Mouse (Mus musculus): ENCODE results near the gene Cenpu. TPM values are rescaled to one million over a fixed set of nuclear protein-coding genes. Genes with fewer than 3 reads are reported as not detected.

Gene Cenpu
- polyA plus RNA-seq, 1 experiment from 2014 or later = 7.6 TPM

DNA sequence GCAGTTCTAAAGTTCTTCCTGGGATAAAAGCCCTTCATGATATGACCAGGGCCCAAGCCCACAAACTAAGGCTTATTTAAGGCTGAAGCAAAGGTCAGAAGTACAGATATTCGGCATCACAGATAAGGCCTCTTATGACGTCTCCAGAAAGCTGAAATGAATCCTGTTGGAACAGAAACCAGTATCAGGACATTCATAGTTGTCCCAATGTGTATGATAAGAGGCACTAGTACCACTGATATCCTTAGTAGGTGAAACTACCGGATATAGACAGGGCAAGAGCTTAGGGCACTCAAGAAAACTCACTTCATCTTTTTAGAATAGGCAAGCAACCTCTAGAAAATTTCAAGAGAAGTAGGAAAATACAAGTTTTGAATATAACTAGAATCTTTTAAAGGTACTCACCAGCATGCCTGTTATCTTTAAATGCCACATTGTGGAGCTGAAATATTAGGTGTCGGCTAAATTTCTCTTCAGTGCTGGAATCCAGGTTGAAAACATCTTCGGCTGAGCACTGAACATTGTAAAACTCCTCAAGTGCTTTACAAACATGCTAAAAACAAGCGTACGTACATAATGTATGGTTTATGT, 47.6 kb downstream of the Cenpu start:
- no peak overlapping the region for H3K4me2 ChIP-seq (replicated peaks; ENCODE audit: low read depth)
- no peaks in the 10 kb centered on the region for H3K9me3 ChIP-seq (ENCODE audit: control insufficient read depth)
- H3K9ac ChIP-seq (ENCODE audit: low read depth, low read length) = no peak overlapping the region
- 67% methylated on average over 7 of the region's 7 CpGs for WGBS
- H3K27ac ChIP-seq (ENCODE audit: low read depth, low read length) = 0 out of 2 replicates have a peak overlapping the region, but pooled peaks have one; percentile 1
- no peaks in the 10 kb centered on the region for H3K27me3 ChIP-seq (replicated peaks; ENCODE audit: control insufficient read depth, insufficient read depth, low read length)
- no peaks in the 10 kb centered on the region for H3K36me3 ChIP-seq (ENCODE audit: control insufficient read depth, insufficient read depth)
- no peak overlapping the region for H3K4me3 ChIP-seq (ENCODE audit: low read depth, low read length)
- no peak for TF ChIP-seq CTCF (IDR thresholded peaks at IDR 0.05; ENCODE audit: low read depth)
- peaks cover 3% of the 10 kb centered on the region; the same call in 1 of the 2 replicates for H3K4me1 ChIP-seq (replicated peaks; ENCODE audit: control insufficient read depth, insufficient read depth, low read length)
- ATAC-seq = peak; percentile 31; the same call in 1 of the 2 replicates

DNA sequence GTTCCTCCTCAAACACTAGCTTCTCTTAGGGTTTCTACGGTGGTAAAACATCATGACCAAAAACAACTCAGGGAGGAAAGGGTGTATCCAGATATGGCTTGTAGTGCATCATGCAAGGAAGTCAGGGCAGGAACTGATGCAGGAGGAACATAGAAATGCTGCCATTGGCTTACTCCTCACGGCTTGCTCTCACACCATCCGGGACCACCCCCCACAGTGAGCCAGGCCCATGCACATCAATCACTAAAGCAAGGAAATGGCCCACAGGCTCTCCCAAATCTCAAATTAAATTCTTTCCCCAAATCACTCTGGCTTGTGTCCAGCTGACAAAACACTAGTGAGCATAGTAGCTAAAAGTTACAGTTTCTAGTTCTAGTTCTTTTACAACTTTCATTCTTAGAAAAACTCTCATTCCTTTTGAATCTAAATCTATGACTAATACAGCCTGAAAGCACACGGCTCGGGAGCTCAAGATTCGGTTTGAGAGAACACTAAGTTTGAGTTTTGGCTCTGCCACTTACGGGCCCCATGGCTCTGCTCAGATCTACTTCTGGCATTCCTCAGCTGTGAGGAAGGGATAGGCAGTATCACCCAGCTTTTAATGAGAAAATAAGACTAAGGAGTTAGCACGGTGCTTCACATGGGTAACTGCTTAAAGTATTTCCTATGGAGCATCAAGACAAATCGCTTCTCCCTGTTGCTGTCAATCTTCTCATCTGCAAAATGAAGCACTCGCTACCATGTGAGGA, 49.3 kb downstream of the Cenpu start:
- no peaks in the 10 kb centered on the region for H3K27me3 ChIP-seq (replicated peaks; ENCODE audit: control insufficient read depth, insufficient read depth, low read length)
- peaks cover 14% of the 10 kb centered on the region; the same call in 1 of the 2 replicates for H3K36me3 ChIP-seq (ENCODE audit: control insufficient read depth, insufficient read depth)
- H3K4me3 ChIP-seq (ENCODE audit: low read depth, low read length) = no peak overlapping the region
- ATAC-seq = no peak
- no peak overlapping the region for H3K27ac ChIP-seq (ENCODE audit: low read depth, low read length)
- no peak overlapping the region for H3K9ac ChIP-seq (ENCODE audit: low read depth, low read length)
- H3K4me1 ChIP-seq (replicated peaks; ENCODE audit: control insufficient read depth, insufficient read depth, low read length) = peaks cover 3% of the 10 kb centered on the region; the same call in 1 of the 2 replicates
- no peaks in the 10 kb centered on the region for H3K9me3 ChIP-seq (ENCODE audit: control insufficient read depth)
- WGBS = 70% methylated on average over 10 of the region's 10 CpGs
- TF ChIP-seq CTCF (IDR thresholded peaks at IDR 0.05; ENCODE audit: low read depth) = no peak
- no peak overlapping the region for H3K4me2 ChIP-seq (replicated peaks; ENCODE audit: low read depth)

DNA sequence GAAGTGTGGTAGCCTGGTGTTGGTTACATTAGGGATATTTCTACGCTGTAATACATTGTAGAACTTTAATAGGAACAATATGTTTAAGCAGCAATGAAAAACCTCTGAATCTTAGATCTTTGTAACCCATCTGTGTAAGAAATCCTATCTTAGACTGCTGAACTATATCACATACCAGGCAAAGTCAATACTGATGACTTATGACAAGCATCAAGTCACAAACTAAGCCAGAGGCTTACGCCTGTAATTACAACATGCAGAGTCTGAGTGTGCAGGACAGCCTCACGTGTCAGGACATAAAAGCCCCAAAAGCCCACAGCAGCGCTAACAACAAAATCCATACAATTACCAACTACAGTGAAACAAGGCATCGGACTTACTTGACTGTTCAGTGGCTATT, 51.8 kb downstream of the Cenpu start:
- Histone ChIP-seq H3K4me3 (ENCODE audit: low read depth, low read length) (no peak overlapping the region), H3K9me3 (ENCODE audit: control insufficient read depth) (no peaks in the 10 kb centered on the region), H3K9ac (ENCODE audit: low read depth, low read length) (no peak overlapping the region), H3K4me1 (replicated peaks; ENCODE audit: control insufficient read depth, insufficient read depth, low read length) (peaks cover 3% of the 10 kb centered on the region; the same call in 1 of the 2 replicates), H3K4me2 (replicated peaks; ENCODE audit: low read depth) (no peak overlapping the region), H3K27me3 (replicated peaks; ENCODE audit: control insufficient read depth, insufficient read depth, low read length) (no peaks in the 10 kb centered on the region), H3K27ac (ENCODE audit: low read depth, low read length) (no peak overlapping the region), H3K36me3 (ENCODE audit: control insufficient read depth, insufficient read depth) (peaks cover 14% of the 10 kb centered on the region; the same call in 1 of the 2 replicates)
- no peak for TF ChIP-seq CTCF (IDR thresholded peaks at IDR 0.05; ENCODE audit: low read depth)
- no peak for ATAC-seq
- WGBS = 87% methylated on average over 5 of the region's 5 CpGs

DNA sequence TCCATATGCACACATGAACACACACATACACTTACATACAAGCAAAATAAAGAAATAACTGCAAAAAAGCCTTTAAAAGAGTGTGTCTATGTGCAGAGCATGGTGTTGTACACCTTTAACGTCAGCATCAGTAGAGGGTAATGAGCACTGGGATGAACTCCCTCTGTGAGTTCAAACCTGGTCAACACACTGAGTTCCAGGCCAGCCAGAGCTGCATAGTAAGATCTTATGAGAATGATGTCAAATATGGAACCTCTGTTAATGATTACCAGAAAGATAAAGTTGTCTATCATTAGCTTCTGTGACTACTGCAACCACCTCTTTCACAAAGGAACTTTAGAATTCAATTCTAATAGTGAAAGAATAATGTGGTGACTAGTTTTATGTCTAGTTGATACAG, 55.1 kb downstream of the Cenpu start:
- Histone ChIP-seq H3K4me2 (replicated peaks; ENCODE audit: low read depth) (0 out of 2 replicates have a peak overlapping the region, but pooled peaks have one; percentile 13), H3K4me3 (ENCODE audit: low read depth, low read length) (no peak overlapping the region), H3K27ac (ENCODE audit: low read depth, low read length) (peak overlapping the region; percentile 41; the same call in 1 of the 2 replicates), H3K9ac (ENCODE audit: low read depth, low read length) (no peak overlapping the region), H3K9me3 (ENCODE audit: control insufficient read depth) (no peaks in the 10 kb centered on the region), H3K4me1 (replicated peaks; ENCODE audit: control insufficient read depth, insufficient read depth, low read length) (0 out of 2 replicates have a peak, but pooled peaks cover 3% of the 10 kb centered on the region), H3K27me3 (replicated peaks; ENCODE audit: control insufficient read depth, insufficient read depth, low read length) (no peaks in the 10 kb centered on the region), H3K36me3 (ENCODE audit: control insufficient read depth, insufficient read depth) (peaks cover 20% of the 10 kb centered on the region; the same call in 1 of the 2 replicates)
- WGBS = 46% methylated on average over 1 of the region's 1 CpGs
- peak; percentile 79 for ATAC-seq
- TF ChIP-seq CTCF (IDR thresholded peaks at IDR 0.05; ENCODE audit: low read depth) = no peak

DNA sequence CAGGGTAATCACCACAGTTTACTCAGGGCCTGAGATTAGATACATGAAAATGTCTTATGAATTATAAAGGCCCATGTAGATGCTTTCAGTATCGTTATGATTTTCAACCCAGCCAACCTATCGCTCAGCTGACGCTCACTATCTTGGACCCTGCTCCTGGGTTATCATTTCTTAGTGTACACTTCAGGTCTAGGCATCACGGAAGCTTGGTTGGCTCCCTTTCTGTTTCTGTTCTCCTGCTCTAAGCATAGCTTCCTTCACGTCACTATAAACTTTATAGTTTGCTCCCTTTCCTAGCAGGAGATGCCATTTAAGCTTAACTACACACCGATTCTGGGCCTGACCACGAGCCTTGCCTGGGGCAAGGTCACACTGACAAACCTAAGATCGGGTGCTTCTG, 59.7 kb downstream of the Cenpu start:
- Histone ChIP-seq H3K27me3 (replicated peaks; ENCODE audit: control insufficient read depth, insufficient read depth, low read length) (no peaks in the 10 kb centered on the region), H3K4me2 (replicated peaks; ENCODE audit: low read depth) (peak overlapping the region; percentile 43), H3K4me3 (ENCODE audit: low read depth, low read length) (no peak overlapping the region; the same call in 1 of the 2 replicates), H3K9ac (ENCODE audit: low read depth, low read length) (no peak overlapping the region), H3K27ac (ENCODE audit: low read depth, low read length) (peak overlapping the region; percentile 84), H3K4me1 (replicated peaks; ENCODE audit: control insufficient read depth, insufficient read depth, low read length) (peaks cover 6% of the 10 kb centered on the region; the same call in 1 of the 2 replicates), H3K9me3 (ENCODE audit: control insufficient read depth) (no peaks in the 10 kb centered on the region), H3K36me3 (ENCODE audit: control insufficient read depth, insufficient read depth) (0 out of 2 replicates have a peak, but pooled peaks cover 6% of the 10 kb centered on the region)
- 58% methylated on average over 8 of the region's 8 CpGs for WGBS
- TF ChIP-seq CTCF (IDR thresholded peaks at IDR 0.05; ENCODE audit: low read depth) = no peak
- ATAC-seq = peak; percentile 80

DNA sequence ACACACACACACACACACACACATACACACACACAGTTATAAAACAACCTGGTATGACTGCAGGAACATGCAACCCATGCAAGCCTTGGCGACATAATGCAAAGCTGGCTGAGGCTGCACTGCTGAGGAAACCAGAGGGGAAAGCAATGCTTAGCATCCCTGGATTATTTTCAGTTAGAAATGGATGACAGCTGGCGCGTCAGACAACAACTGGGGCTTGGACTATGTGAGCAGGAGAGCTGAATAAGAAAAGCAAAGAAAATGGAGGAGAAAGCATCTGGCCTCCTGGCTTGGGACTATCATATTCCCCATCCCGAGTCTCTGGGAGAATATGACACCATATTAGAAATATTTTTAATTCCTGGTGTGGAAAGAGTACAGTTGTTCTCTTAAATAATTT, 61.1 kb downstream of the Cenpu start:
- Histone ChIP-seq H3K4me2 (replicated peaks; ENCODE audit: low read depth) (no peak overlapping the region), H3K4me1 (replicated peaks; ENCODE audit: control insufficient read depth, insufficient read depth, low read length) (peaks cover 6% of the 10 kb centered on the region; the same call in 1 of the 2 replicates), H3K27ac (ENCODE audit: low read depth, low read length) (no peak overlapping the region), H3K4me3 (ENCODE audit: low read depth, low read length) (no peak overlapping the region), H3K36me3 (ENCODE audit: control insufficient read depth, insufficient read depth) (0 out of 2 replicates have a peak, but pooled peaks cover 6% of the 10 kb centered on the region), H3K27me3 (replicated peaks; ENCODE audit: control insufficient read depth, insufficient read depth, low read length) (no peaks in the 10 kb centered on the region), H3K9ac (ENCODE audit: low read depth, low read length) (no peak overlapping the region), H3K9me3 (ENCODE audit: control insufficient read depth) (no peaks in the 10 kb centered on the region)
- no peak for ATAC-seq
- WGBS = 74% methylated on average over 4 of the region's 4 CpGs
- no peak for TF ChIP-seq CTCF (IDR thresholded peaks at IDR 0.05; ENCODE audit: low read depth)
